Mouse (Mus musculus): ENCODE measurements at regions not wholly inside any gene's neighbourhood (a gene's known extent, or its start where the extent isn't known, plus 50 kb on each side); places are given as distances from the start of the nearest gene placed in this dataset.

- no peak for DNase-seq
Observed at GRCm38 (mm10) chr16:64166676-64167407, 302.9 kb upstream of the Epha3 start.

- DNase-seq, result no peak
Observed at GRCm38 (mm10) chr16:64166036-64166435, 302.1 kb upstream of the Epha3 start.

GRCm38 (mm10) chr16:64145687-64146535 is 281.9 kb upstream of the Epha3 start:
- peak in 1 of 2 experiments; percentile 3 for DNase-seq
